In genomic region chr5:92498661-92499060, GRCm38 (mm10) we compare ENCODE assay signal across 8 mouse cellular contexts. TPM values are rescaled to one million over a fixed set of nuclear protein-coding genes. Genes with fewer than 3 reads are reported as not detected.
A peak's percentile ranks its signal among the peaks of the same experiment; 100 is the strongest.
DNase-seq lines count a peak whose midpoint lies in the region; ATAC-seq lines count a peak whose summit lies in the region.

No protein-coding gene starts in this region.

- H3K4me2 ChIP-seq in midbrain, embryonic 16.5 days (ENCODE audit: low read length) = no peak overlapping the region
- H3K4me2 ChIP-seq in heart, embryonic 15.5 days = no peak overlapping the region
- no peak overlapping the region for H3K4me2 ChIP-seq in midbrain, embryonic 14.5 days (ENCODE audit: low read length)

- 80% methylated on average over 5 of the region's 5 CpGs for WGBS in midbrain, embryonic 10.5 days
- WGBS in midbrain, embryonic 16.5 days = 24% methylated on average over 5 of the region's 5 CpGs
- WGBS in heart, embryonic 15.5 days = 41% methylated on average over 5 of the region's 5 CpGs
- 27% methylated on average over 5 of the region's 5 CpGs for WGBS in midbrain, embryonic 14.5 days

- H3K9me3 ChIP-seq in midbrain, embryonic 10.5 days (replicated peaks) = no peaks in the 10 kb centered on the region
- no peaks in the 10 kb centered on the region for H3K9me3 ChIP-seq in midbrain, embryonic 16.5 days (replicated peaks; ENCODE audit: control insufficient read depth, low read length, poor library complexity, severe bottlenecking)
- no peaks in the 10 kb centered on the region for H3K9me3 ChIP-seq in heart, embryonic 15.5 days (replicated peaks)
- no peaks in the 10 kb centered on the region for H3K9me3 ChIP-seq in midbrain, embryonic 14.5 days (ENCODE audit: control insufficient read depth, low read length)

- no peak overlapping the region for H3K4me3 ChIP-seq in midbrain, embryonic 10.5 days
- H3K4me3 ChIP-seq in midbrain, embryonic 16.5 days (ENCODE audit: low read depth, low read length) = no peak overlapping the region
- no peak overlapping the region for H3K4me3 ChIP-seq in heart, embryonic 15.5 days
- no peak overlapping the region for H3K4me3 ChIP-seq in midbrain, embryonic 14.5 days (replicated peaks; ENCODE audit: low read depth, low read length)

- peaks cover 35% of the 10 kb centered on the region for H3K4me1 ChIP-seq in midbrain, embryonic 10.5 days
- peaks cover 30% of the 10 kb centered on the region for H3K4me1 ChIP-seq in midbrain, embryonic 16.5 days (ENCODE audit: control insufficient read depth, insufficient read depth, low read length)
- peaks cover 56% of the 10 kb centered on the region for H3K4me1 ChIP-seq in heart, embryonic 15.5 days (replicated peaks)
- peaks cover 17% of the 10 kb centered on the region for H3K4me1 ChIP-seq in midbrain, embryonic 14.5 days (ENCODE audit: control insufficient read depth, insufficient read depth, low read length)

- no peak for ATAC-seq in midbrain, embryonic 16.5 days
- peak; percentile 51; the same call in 1 of the 2 replicates for ATAC-seq in heart, embryonic 15.5 days (replicated peaks; ENCODE audit: insufficient number of reproducible peaks, insufficient read depth, low FRiP score, low read depth)
- ATAC-seq in midbrain, embryonic 14.5 days (ENCODE audit: low FRiP score, low TSS enrichment) = 0 out of 2 replicates have a peak, but pooled peaks have one; percentile 15

- peak; percentile 28 for DNase-seq in midbrain, embryonic 10.5 days (ENCODE audit: low spot score)
- DNase-seq in cerebellum, postnatal 25 days = peak; percentile 66 to 75
- peak; percentile 75 for DNase-seq in kidney, postnatal 14 days
- DNase-seq in midbrain, embryonic 14.5 days = peak; percentile 37
- DNase-seq in thymus, postnatal 10 days (ENCODE audit: low spot score in 2 of 2) = no peak
- DNase-seq in left cerebral cortex, adult 11 months (ENCODE audit: low spot score) = no peak

- H3K27ac ChIP-seq in midbrain, embryonic 10.5 days (replicated peaks) = peak overlapping the region; percentile 49; the same call in 1 of the 2 replicates
- no peak overlapping the region for H3K27ac ChIP-seq in midbrain, embryonic 16.5 days (ENCODE audit: low read length)
- peak overlapping the region; percentile 19 for H3K27ac ChIP-seq in heart, embryonic 15.5 days
- H3K27ac ChIP-seq in midbrain, embryonic 14.5 days (replicated peaks; ENCODE audit: low read depth, low read length) = peak overlapping the region; percentile 8; the same call in 1 of the 2 replicates

- no peak overlapping the region for H3K9ac ChIP-seq in midbrain, embryonic 16.5 days (ENCODE audit: low read depth, low read length)
- H3K9ac ChIP-seq in heart, embryonic 15.5 days = no peak overlapping the region
- H3K9ac ChIP-seq in midbrain, embryonic 14.5 days (replicated peaks; ENCODE audit: low read length) = no peak overlapping the region

- 0 out of 2 replicates have a peak, but pooled peaks cover 3% of the 10 kb centered on the region for H3K36me3 ChIP-seq in midbrain, embryonic 10.5 days
- H3K36me3 ChIP-seq in midbrain, embryonic 16.5 days (ENCODE audit: control insufficient read depth, insufficient read depth, low read length) = no peaks in the 10 kb centered on the region
- H3K36me3 ChIP-seq in heart, embryonic 15.5 days = no peaks in the 10 kb centered on the region
- no peaks in the 10 kb centered on the region for H3K36me3 ChIP-seq in midbrain, embryonic 14.5 days (ENCODE audit: control insufficient read depth, insufficient read depth, low read length)

- H3K27me3 ChIP-seq in midbrain, embryonic 10.5 days (ENCODE audit: low read depth, poor library complexity, severe bottlenecking) = no peaks in the 10 kb centered on the region
- no peaks in the 10 kb centered on the region for H3K27me3 ChIP-seq in midbrain, embryonic 16.5 days (ENCODE audit: control insufficient read depth, insufficient read depth, low read depth, low read length)
- no peaks in the 10 kb centered on the region for H3K27me3 ChIP-seq in heart, embryonic 15.5 days
- H3K27me3 ChIP-seq in midbrain, embryonic 14.5 days (ENCODE audit: control insufficient read depth, insufficient read depth, low read length) = no peaks in the 10 kb centered on the region

RNA-seq across cellular contexts. Expression of gene Scarb2, which starts 8.0 kb away (rescaled TPM):
- polyA plus RNA-seq in midbrain, embryonic 10.5 days (2016; fragmentation: Nextera tagmentation; extraction: Ambion mirVana) = 9.3 and 11.8 TPM in 2 replicates
- 26.7 and 27.8 TPM in 2 replicates for polyA plus RNA-seq in midbrain, embryonic 16.5 days (2015; fragmentation: Nextera tagmentation; extraction: Ambion mirVana)
- 14.9 and 17.3 TPM in 2 replicates for polyA plus RNA-seq in heart, embryonic 15.5 days (2015; fragmentation: Nextera tagmentation; extraction: Ambion mirVana)
- polyA plus RNA-seq in midbrain, embryonic 14.5 days (2014; fragmentation: Nextera tagmentation; extraction: Ambion mirVana) = 21.0 and 28.2 TPM in 2 replicates

RNA-seq across cellular contexts. Expression of gene Fam47e, which starts 56.2 kb away (rescaled TPM):
- not detected in 2 replicates for polyA plus RNA-seq in midbrain, embryonic 10.5 days (2016; fragmentation: Nextera tagmentation; extraction: Ambion mirVana)
- polyA plus RNA-seq in midbrain, embryonic 16.5 days (2015; fragmentation: Nextera tagmentation; extraction: Ambion mirVana) = 1.3 and 2.1 TPM in 2 replicates
- polyA plus RNA-seq in heart, embryonic 15.5 days (2015; fragmentation: Nextera tagmentation; extraction: Ambion mirVana) = 0.09 and 0.27 TPM in 2 replicates
- polyA plus RNA-seq in midbrain, embryonic 14.5 days (2014; fragmentation: Nextera tagmentation; extraction: Ambion mirVana) = 0.34 and 0.85 TPM in 2 replicates

Comparison
In these comparisons a context has a peak if more than half of its experiments do, and no peak if none do; other contexts are left out.
1. DNase-seq: peak in midbrain, embryonic 10.5 days (single experiment), cerebellum, postnatal 25 days (2 of 2), kidney, postnatal 14 days (single experiment) and midbrain, embryonic 14.5 days (single experiment); none in thymus, postnatal 10 days (0 of 2) and left cerebral cortex, adult 11 months (single experiment).